Mouse (Mus musculus) liver, embryonic 14.5 days (tissue): ENCODE measurements around the gene Rasgef1b. TPM values are rescaled to one million over a fixed set of nuclear protein-coding genes. Genes with fewer than 3 reads are reported as not detected.

Source experiments
- ATAC-seq: fragments of 200-750 bp; cut with Nextera tagmentation; 2 replicates; pipeline ENCODE4 v1.8.0; 2017; ENCODE audit warnings: moderate number of reproducible peaks, mild to moderate bottlenecking, moderate library complexity; ENCODE audit not compliant: insufficient read depth
- DNase-seq, 3 experiments: peaks; one replicate each; pipeline ENCODE4 v3.0.0-alpha.2; 2012 to 2013; ENCODE audit warnings: low read depth in 3 of 3, low spot score in 3 of 3
- H3K27ac ChIP-seq: fragments of 300-500 bp; sonication (generic); 2 replicates; pipeline ENCODE4 v1.5.1; 2014; ENCODE audit warnings: moderate library complexity, mild to moderate bottlenecking, control low read depth, inconsistent platforms
- H3K27me3 ChIP-seq: fragments of 300-500 bp; sonication (generic); 2 replicates; pipeline ENCODE4 v1.6.1; 2014; ENCODE audit warnings: mild to moderate bottlenecking, low read length, moderate library complexity; ENCODE audit not compliant: control insufficient read depth, insufficient read depth
- H3K36me3 ChIP-seq: fragments of 300-500 bp; sonication (generic); replicated peaks from 2 replicates; pipeline ENCODE4 v1.6.1; 2014; ENCODE audit warnings: low read depth; ENCODE audit not compliant: control insufficient read depth, insufficient read depth
- H3K4me1 ChIP-seq, 2 experiments: fragments of 200-500 bp in 1 of 2; fragments of 300-500 bp in 1 of 2; sonication (generic) in 1 of 2; replicated peaks; 2 replicates each; pipeline ENCODE4 v1.6.1; 2012 to 2014; ENCODE audit warnings: antibody characterized with exemption in 1 of 2, inconsistent platforms in 1 of 2, low read length in 1 of 2; ENCODE audit not compliant: control insufficient read depth in 2 of 2, insufficient read depth in 2 of 2
- H3K4me2 ChIP-seq: fragments of 300-500 bp; sonication (generic); 2 replicates; pipeline ENCODE4 v1.6.1; 2014; ENCODE audit warnings: low read depth, mild to moderate bottlenecking, control low read depth, moderate library complexity
- H3K4me3 ChIP-seq, 2 experiments: fragments of 200-500 bp in 1 of 2; fragments of 300-500 bp in 1 of 2; sonication (generic) in 1 of 2; 2 replicates each; pipeline ENCODE4 v1.5.1; 2012 to 2014; ENCODE audit warnings: low read depth in 2 of 2, low read length in 2 of 2, mild to moderate bottlenecking in 2 of 2, control low read depth in 1 of 2, inconsistent platforms in 1 of 2, moderate library complexity in 1 of 2; ENCODE audit not compliant: insufficient read depth in 1 of 2
- H3K9ac ChIP-seq: fragments of 300-500 bp; sonication (generic); replicated peaks from 2 replicates; pipeline ENCODE4 v1.6.1; 2014; ENCODE audit warnings: mild to moderate bottlenecking, control low read depth, moderate library complexity
- H3K9me3 ChIP-seq: fragments of 300-500 bp; sonication (generic); 2 replicates; pipeline ENCODE4 v1.6.1; 2016; ENCODE audit warnings: low read length, mixed read lengths; ENCODE audit not compliant: control insufficient read depth
- CTCF ChIP-seq: IDR thresholded peaks from 2 replicates; pipeline ENCODE4 v1.5.1; 2016; ENCODE audit warnings: antibody characterized with exemption, low read depth, control low read depth
- EP300 ChIP-seq: IDR thresholded peaks from 2 replicates; pipeline ENCODE4 v1.6.1; 2016; ENCODE audit warnings: antibody characterized with exemption, low read depth
- WGBS: fragments of 180-500 bp; shearing (Covaris S2); extraction: QIAGEN DNeasy Blood & Tissue Kit; methylation state at CpG from one replicate; pipeline ENCODE4 v1.1.7; 2014; ENCODE audit not compliant: insufficient replicate concordance; 5-methylcytosine and 5-hydroxymethylcytosine counted together
- polyA plus RNA-seq, 2 experiments: library from polyadenylated mRNA; depleted of rRNA in 1 of 2; stranded (reverse) in 1 of 2; unstranded in 1 of 2; fragments of >200 nt; fragmentation: Nextera tagmentation in 1 of 2; extraction: Ambion mirVana in 1 of 2; gene quantifications; 2 replicates each; pipeline versions ENCODE4 v1.2.1 to v1.2.3; 2012 to 2014

Gene Rasgef1b
- polyA plus RNA-seq, 2 experiments: 2.8 to 4.2 TPM

DNA sequence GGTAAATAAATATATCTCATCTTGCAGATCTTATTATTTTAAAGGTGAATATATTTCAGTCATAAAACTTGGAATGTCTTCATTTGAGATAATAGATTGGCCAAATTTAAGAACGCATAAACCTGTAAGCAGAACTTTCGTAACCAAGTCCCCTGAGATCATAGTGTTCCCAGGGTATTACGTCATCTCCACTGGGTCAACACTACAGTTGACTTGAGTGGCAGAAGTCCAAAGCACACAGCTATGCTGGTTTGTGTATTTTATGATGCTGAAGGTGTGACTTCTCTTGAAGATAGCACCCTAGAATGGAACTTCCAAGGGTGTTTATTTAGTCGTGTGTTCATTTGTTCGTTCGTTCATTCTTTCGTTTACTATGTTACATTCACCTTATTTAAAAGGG, 444.5 kb downstream of the Rasgef1b start:
- WGBS: 68% methylated on average over 7 of the region's 7 CpGs
- Histone ChIP-seq H3K4me3 (no peak overlapping the region), H3K9me3 (no peaks in the 10 kb centered on the region), H3K27ac (no peak overlapping the region), H3K4me1 (peaks cover 0 to 2% of the 10 kb centered on the region in 2 experiments; a peak in 1 of 4 replicates), H3K9ac (no peak overlapping the region), H3K4me2 (no peak overlapping the region), H3K27me3 (no peaks in the 10 kb centered on the region), H3K36me3 (no peaks in the 10 kb centered on the region)
- DNase-seq (peak; percentile 24 to 33 (median 26)), ATAC-seq (no peak)
- TF ChIP-seq EP300 (no peak), CTCF (no peak)

DNA sequence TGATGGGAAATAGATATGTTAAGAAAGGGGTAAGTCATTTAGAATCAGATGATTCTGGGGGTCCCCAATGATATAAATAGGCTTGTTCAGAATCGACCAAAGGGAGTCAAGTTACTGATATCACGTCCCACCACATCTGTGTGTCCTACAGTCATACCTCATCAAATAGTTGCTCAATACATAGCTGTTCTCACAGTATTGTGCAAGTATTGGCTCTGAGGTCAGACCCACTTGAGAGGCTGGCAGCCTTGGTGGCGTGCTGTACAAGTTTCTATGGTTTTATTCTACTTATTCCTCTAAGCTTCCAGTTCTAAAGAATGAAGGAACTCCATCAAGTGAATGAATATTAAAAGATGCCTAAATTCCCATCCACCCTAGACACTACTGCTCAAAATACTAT, 445.2 kb downstream of the Rasgef1b start:
- Histone ChIP-seq H3K27ac (no peak overlapping the region), H3K4me3 (no peak overlapping the region), H3K4me1 (peaks cover 0 to 4% of the 10 kb centered on the region in 2 experiments; a peak in 2 of 4 replicates), H3K36me3 (no peaks in the 10 kb centered on the region), H3K9me3 (no peaks in the 10 kb centered on the region), H3K4me2 (no peak overlapping the region), H3K27me3 (no peaks in the 10 kb centered on the region), H3K9ac (no peak overlapping the region)
- DNase-seq (peak in 2 of 3 experiments; percentile 4 to 15), ATAC-seq (no peak)
- WGBS: 46% methylated on average over 3 of the region's 3 CpGs
- no peak for TF ChIP-seq CTCF
- no peak for TF ChIP-seq EP300

DNA sequence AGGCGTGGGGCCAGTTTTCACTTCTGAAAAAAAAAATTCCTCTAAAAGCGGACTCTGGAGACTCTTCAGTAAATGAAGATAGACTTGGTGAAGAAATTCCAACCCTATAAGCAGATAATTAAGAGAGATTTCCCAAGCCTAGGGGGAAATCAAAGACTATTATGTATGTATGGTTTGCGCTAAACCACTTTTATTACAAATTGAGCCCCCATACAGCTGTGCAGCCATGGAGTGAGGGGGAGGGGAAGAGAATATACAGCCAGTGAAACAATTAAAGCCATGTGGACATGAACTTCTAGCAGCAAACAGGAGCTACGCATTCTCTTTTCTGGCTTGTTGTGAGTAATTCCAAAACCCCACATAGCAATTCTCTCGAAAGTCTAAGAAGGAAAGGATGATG, 448.3 kb downstream of the Rasgef1b start:
- H3K4me1 ChIP-seq: peaks cover 0 to 4% of the 10 kb centered on the region in 2 experiments; a peak in 2 of 4 replicates
- no peak overlapping the region for H3K9ac ChIP-seq
- H3K9me3 ChIP-seq: no peaks in the 10 kb centered on the region
- H3K27me3 ChIP-seq: no peaks in the 10 kb centered on the region
- TF ChIP-seq CTCF (no peak), EP300 (no peak)
- DNase-seq (no peak), ATAC-seq (no peak)
- H3K4me2 ChIP-seq: no peak overlapping the region
- no peaks in the 10 kb centered on the region for H3K36me3 ChIP-seq
- no peak overlapping the region for H3K4me3 ChIP-seq
- WGBS: 75% methylated on average over 5 of the region's 5 CpGs
- H3K27ac ChIP-seq: no peak overlapping the region

DNA sequence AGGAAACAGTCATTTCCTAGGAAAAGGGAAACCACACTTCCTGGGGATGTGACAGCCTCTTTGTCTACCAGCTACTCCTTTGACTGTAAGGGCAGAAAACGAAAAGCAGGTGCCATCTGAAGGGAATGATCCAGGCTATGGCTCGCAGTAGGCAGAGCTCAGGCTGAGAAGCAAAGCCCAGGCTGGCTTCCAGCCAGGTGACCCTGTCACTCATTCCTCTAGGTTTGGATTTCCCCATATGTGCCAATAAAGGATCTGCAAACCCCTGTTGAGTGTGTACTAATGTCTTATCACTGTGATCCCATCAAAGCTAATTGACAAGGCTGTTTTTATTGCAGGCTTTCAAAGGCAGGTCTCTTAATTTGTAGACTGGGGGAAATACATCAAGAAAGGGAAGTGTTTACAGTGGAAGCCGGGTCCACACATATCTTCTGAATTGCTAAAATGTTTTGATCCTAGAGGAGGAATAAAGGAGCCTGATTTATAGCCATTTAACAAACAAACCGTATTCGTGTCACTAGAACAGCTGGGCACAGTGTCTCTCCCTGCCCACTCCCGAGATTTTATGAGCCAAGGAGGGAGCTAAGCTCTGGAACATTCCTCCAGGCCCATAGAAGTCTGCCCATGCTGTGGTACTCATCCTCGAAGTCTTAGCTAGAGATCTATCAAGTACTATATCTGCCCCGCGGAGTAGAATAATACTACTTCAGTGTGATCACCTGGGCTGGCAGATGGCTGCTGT, 449.7 kb downstream of the Rasgef1b start:
- Histone ChIP-seq H3K36me3 (no peaks in the 10 kb centered on the region), H3K9me3 (no peaks in the 10 kb centered on the region), H3K4me3 (no peak overlapping the region), H3K9ac (no peak overlapping the region), H3K27ac (no peak overlapping the region), H3K4me1 (peaks cover 0 to 4% of the 10 kb centered on the region in 2 experiments; a peak in 2 of 4 replicates), H3K27me3 (no peaks in the 10 kb centered on the region), H3K4me2 (no peak overlapping the region)
- WGBS: 45% methylated on average over 9 of the region's 9 CpGs
- ATAC-seq: no peak
- DNase-seq: peak in 1 of 3 experiments; percentile 2
- TF ChIP-seq EP300 (no peak), CTCF (no peak)

DNA sequence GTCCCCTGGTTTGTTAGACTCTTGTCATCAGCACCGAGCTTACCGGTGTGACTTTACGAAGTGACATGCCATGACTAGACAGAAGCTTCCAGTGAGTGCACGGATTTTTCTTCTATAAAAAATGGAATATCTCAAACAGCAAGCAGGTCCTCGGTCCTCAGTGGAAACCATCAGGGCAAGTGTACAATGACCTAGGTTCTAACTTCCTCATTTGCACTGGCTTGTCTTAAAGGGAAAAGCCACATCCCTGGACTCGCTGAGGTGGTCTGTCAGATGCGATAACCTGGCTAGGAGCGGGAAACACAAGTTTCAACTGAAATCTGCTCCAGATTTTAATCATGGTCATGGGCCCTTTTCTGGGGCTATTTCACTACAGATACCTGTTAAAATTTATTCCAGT, 450.5 kb downstream of the Rasgef1b start:
- 19% methylated on average over 8 of the region's 8 CpGs for WGBS
- H3K9ac ChIP-seq: no peak overlapping the region
- no peak overlapping the region for H3K4me3 ChIP-seq
- peaks cover 0 to 4% of the 10 kb centered on the region in 2 experiments; a peak in 2 of 4 replicates for H3K4me1 ChIP-seq
- TF ChIP-seq CTCF (no peak), EP300 (no peak)
- no peak overlapping the region for H3K4me2 ChIP-seq
- no peaks in the 10 kb centered on the region for H3K36me3 ChIP-seq
- H3K27me3 ChIP-seq: no peaks in the 10 kb centered on the region
- DNase-seq: no peak
- no peaks in the 10 kb centered on the region for H3K9me3 ChIP-seq
- no peak overlapping the region for H3K27ac ChIP-seq
- no peak for ATAC-seq
